Mouse (Mus musculus) embryo, embryonic 11.5 days (tissue): Measurements from ENCODE around the gene Msmb.

ENCODE experiments used
- DNase-seq: peaks from one replicate; pipeline ENCODE4 v3.0.0-alpha.2; 2012; ENCODE audit warnings: low read depth, low spot score

Msmb gene

DNA sequence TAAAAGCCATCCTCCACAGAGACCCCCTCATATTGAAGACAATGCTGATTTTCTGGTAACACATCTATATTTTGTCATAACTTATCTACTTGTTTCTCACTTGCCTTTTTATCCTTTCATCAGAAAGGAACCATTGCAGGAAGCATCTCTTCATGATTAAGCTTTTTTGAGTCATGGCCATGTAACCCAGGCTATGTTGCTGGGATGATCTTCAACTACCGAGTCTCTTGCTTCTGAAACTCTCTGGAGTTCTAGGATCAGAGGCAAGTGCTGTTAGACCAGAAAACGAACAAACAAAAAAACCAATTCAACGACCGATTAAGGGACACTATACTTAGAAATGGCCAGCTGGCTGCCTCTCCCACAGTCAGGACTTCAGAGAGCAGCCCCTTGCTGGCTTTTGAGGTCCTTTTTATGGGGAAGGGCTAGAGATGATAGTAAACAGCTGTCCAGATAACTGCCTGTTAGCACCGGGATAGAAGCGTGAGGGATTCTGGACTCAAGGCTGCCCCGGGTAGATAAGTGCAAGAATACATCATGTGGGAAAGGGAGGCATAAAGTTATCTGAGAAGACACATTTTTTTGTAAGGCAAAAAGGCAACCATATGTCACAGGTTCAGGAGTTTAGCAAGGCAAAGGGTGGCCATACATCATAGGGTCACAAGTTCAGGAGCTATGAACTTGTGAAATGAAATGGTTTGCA is 4.1 kb downstream of the Msmb start:
- DNase-seq: no peak

GRCm38 (mm10) chr14:32146578-32146977 is 4.8 kb downstream of the Msmb start:
- DNase-seq: no peak

- no peak for DNase-seq
Observed at GRCm38 (mm10) chr14:32150872-32151271, 9.0 kb downstream of the Msmb start.

- DNase-seq: no peak
Observed at GRCm38 (mm10) chr14:32152243-32152965, 10.6 kb downstream of the Msmb start.

GRCm38 (mm10) chr14:32153156-32153555 is 11.3 kb downstream of the Msmb start:
- DNase-seq: no peak

DNA sequence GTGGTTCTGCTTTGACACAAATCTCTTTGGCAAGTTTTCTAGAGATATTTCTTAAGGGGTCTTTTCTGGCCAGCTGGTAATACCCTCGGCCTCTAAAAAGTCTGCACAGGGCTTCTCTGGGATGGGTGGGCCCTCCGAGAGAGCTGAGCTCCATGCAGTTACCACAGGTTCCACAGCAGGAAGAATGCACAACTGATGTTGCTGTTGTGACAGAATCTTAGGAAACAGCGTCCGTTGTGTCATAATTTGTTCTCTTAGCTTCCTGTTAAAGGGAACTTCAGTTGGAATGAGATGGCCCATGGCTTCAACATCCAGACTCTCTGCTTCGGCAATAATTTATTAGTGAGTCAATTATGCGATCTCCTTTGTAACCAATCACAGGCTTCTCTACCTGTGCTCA is 12.9 kb downstream of the Msmb start:
- DNase-seq: no peak

DNA sequence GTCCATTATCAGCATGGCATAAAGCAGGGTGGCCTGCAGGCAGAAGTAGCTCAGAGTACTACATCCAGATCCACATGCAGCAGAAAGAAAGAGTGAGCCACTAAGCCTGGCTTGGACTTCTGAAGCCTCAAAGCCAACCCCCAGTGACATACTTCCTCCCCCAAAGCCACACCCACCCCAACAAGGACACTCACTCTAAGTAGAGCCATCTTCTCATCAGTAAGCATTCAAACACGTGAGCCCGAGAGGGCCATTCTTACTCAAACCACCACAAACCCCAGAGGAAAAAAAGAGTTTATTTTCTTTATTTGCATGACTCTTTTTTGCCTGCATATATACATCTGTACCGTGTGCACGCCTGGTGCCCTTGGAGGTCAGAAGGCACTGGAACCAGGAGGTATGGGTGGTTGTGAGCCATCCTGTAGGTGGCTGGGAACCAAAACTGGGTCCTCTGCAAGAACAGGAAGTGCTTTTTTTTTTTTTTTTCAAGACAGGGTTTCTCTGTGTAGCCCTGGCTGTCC is 17.4 kb downstream of the Msmb start:
- no peak for DNase-seq

DNA sequence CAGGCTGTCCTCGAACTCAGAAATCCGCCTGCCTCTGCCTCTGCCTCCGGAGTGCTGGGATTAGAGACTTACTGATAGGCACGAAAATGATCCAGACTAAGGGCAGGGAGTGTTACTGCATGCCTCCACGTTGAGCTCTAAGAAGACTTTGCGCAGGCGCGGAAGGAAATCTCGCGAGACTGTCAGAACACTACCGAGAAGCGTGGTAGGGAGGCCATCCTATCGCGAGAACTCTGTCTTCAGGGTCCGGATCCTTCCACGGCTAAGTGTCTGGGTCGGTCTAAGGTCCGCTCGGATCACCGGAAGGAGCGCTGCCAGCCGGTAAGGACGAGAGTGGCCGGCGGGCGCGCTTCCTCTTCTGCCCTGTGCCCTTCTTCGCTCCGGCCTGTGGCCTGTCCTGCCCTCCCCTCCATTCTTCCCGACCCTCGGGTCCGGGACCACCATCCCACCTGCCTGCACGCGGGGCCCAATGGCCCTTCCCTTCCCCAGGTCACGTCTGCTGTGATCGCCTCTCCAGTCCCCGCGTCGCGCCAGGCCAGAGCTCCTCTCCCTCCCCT is 17.9 kb downstream of the Msmb start, which contains the start of gene Ncoa4:
Ncoa4 (plus strand) TSS at position 176 of the 557 bp plus-strand sequence.
- peak; percentile 97 for DNase-seq

DNA sequence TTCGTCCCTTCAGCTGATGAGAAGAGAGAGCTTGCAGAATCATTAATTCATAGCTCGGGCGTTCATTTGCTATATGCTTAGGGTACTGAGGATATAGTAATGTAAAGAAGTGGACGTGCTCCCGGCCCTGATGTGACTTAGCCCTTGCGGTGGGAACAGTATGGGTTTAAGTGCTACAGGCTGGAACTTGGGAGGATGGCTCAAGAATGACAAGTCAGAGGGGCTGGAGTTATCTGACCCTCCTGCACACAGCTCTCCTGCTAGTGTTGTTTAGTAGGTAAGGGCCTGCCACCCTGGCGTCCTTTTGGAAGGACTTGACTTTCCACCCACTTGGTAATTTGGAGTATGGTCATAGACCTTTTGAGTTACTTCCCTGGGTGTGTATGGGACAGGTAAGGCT is 18.7 kb downstream of the Msmb start:
- DNase-seq: no peak

DNA sequence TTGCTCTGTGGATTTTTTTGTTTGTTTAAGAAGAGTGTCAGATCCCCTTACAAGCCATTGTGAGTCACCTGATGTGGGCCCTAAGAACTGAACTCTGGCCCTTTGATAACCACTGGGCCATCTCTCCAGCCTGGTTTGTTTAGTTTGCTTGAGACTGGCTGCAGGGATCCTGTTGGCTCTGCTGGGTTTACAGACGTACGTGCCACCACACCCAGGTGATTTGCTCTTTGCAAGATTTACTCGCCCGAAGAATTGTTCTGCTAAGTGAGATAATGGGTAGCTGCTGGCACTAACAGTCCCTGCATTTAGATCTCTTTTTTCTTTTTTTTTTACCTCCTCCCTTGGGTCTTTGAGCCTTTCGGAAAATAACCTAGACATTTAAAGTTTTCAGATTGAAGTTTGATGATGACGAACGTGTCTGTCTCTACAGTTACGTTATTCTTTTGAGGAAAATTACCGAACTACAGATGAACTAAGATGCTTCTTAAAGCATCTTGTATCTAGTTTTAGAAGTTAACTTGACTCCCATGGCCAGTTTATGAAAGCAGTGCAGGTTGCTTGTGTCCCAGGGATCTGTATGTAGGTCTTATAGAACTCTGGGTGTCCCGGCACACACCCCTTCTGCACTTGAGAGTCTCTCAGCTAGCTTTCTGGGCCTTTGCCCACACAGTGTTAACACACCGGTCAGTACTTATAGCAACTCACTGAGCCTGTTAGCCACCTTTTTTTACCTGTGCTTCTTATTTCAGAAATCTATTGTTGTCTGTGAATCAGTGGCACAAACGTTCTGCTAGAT is 19.5 kb downstream of the Msmb start:
- no peak for DNase-seq

- no peak for DNase-seq
Observed at GRCm38 (mm10) chr14:32162231-32162630, 20.4 kb downstream of the Msmb start.

DNA sequence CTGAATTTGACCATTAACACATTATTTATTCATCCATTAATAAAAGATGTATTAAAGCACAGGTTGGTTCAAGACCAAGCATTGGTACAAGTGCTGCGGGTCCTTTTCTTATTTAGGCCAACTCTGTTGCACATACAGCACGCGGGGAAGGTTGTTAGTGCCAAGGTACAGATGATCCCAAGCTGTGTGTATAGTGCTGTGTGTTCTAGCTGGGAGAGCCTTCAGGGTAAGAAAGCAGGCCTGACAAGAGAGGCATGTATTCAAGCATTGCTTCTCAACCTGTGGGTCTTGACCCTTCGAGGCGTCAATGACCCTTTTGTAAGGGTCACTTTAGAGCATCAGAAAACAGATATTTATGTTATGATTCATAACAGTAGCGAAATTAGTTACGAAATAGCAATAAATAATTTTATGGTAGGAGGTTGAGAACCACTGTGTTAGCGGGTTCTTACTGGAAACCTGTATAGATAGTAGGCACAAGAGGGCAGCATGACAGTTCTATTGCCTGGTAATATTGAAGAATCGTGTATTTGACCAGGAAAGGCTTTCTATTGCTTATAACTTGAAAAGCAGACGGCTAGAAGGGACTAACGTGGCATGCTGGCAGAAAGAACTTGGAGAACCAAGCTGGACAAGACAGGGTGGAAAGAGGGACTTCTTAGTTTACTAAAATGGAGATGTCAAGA is 21.5 kb downstream of the Msmb start:
- DNase-seq: no peak

GRCm38 (mm10) chr14:32164173-32165051 is 22.6 kb downstream of the Msmb start:
- DNase-seq: no peak

DNA sequence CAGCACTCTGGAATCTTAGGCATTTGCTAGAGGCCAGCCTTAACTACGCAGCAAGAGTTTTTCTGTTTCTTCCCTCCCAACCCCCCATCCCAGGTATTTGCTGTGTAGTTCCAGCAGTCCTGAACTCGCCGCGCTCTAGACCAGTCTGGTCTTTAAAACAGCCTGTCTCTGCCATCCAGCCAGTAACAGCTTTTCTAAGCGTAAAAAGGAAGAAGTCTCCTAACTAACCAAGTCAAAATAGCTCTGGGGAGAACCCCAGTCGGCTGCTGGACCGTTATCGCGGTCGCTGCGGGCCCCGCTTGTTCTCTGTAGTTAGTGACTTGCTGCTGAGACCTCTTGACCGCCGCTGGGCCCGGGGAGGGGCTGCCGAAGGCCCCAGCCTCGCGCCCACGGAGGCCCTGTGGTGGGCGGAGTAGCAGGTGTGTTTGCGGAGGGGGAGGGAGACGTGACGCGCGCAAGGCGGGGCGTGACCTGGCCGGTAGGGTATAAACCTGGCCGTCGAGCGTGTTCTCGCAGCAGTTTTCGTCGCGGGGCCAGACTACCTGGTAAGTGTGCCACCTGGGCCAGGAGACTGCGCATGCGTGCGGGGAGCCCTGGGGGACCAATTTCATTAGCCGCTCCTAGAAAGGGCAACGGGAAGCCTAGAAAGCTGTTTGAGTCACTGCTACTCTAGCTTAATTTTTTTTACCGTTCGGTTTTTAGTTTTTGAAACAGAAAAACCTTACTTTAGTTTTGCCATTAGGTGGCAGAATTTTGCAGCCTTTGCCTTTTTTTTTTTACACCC is 23.6 kb downstream of the Msmb start:
- peak; percentile 61 for DNase-seq

GRCm38 (mm10) chr14:32166062-32166441 is 24.2 kb downstream of the Msmb start:
- no peak for DNase-seq

GRCm38 (mm10) chr14:32166840-32167239 is 25.0 kb downstream of the Msmb start:
- DNase-seq: no peak

DNA sequence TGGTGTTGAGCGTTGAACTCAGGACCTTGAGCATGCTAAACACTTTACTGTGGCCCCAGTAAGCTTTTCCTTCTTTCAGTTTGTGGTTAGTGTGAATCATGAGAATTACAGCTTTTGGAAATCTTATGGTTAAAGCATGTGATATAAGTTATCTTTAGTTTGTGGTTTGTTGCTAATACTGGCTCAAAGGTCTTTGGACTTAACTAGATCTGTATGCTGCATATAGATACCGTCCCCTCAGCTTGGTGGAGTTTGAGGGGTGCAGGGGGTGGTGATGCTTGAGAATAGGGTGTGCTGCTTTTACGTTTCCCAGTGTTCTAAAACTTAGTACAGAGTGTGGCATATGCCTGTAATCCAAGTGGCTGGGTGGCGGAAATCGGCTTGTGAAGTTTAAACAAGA is 25.5 kb downstream of the Msmb start:
- DNase-seq: no peak

- DNase-seq: no peak
Observed at GRCm38 (mm10) chr14:32168653-32169231, 26.9 kb downstream of the Msmb start.

GRCm38 (mm10) chr14:32170137-32170536 is 28.3 kb downstream of the Msmb start:
- no peak for DNase-seq
